Mouse (Mus musculus) liver, embryonic 11.5 days (tissue): ENCODE measurements around the gene Agbl1. TPM values are rescaled to one million over a fixed set of nuclear protein-coding genes. Genes with fewer than 3 reads are reported as not detected.

ENCODE experiments used
- ATAC-seq: fragments of 200-750 bp; cut with Nextera tagmentation; replicated peaks from 2 replicates; pipeline ENCODE4 v1.8.0; 2017; ENCODE audit warnings: moderate number of reproducible peaks, mild to moderate bottlenecking, moderate TSS enrichment, moderate library complexity; ENCODE audit not compliant: low FRiP score
- DNase-seq: peaks from one replicate; pipeline ENCODE4 v3.0.0-alpha.2; 2017; ENCODE audit warnings: low spot score
- H3K27ac ChIP-seq: fragments of 300-500 bp; sonication (generic); 2 replicates; pipeline ENCODE4 v1.5.1; 2014; ENCODE audit warnings: mild to moderate bottlenecking, low read depth, low read length, control low read depth
- H3K27me3 ChIP-seq: fragments of 300-500 bp; sonication (generic); replicated peaks from 2 replicates; pipeline ENCODE4 v1.6.1; 2014; ENCODE audit warnings: low read length, mixed read lengths; ENCODE audit not compliant: control insufficient read depth, insufficient read depth
- H3K36me3 ChIP-seq: fragments of 300-500 bp; sonication (generic); 2 replicates; pipeline ENCODE4 v1.6.1; 2014; ENCODE audit warnings: mild to moderate bottlenecking, low read length, moderate library complexity, mixed read lengths; ENCODE audit not compliant: control insufficient read depth, insufficient read depth
- H3K4me1 ChIP-seq: fragments of 300-500 bp; sonication (generic); replicated peaks from 2 replicates; pipeline ENCODE4 v1.6.1; 2014; ENCODE audit warnings: low read length, mixed read lengths; ENCODE audit not compliant: control insufficient read depth, insufficient read depth
- H3K4me2 ChIP-seq: fragments of 300-500 bp; sonication (generic); 2 replicates; pipeline ENCODE4 v1.6.1; 2014; ENCODE audit warnings: mild to moderate bottlenecking, control low read depth, moderate library complexity
- H3K4me3 ChIP-seq: fragments of 300-500 bp; sonication (generic); 2 replicates; pipeline ENCODE4 v1.5.1; 2014; ENCODE audit warnings: low read depth, low read length, control low read depth
- H3K9ac ChIP-seq: fragments of 300-500 bp; sonication (generic); 2 replicates; pipeline ENCODE4 v1.6.1; 2014; ENCODE audit warnings: low read depth, low read length, control low read depth
- H3K9me3 ChIP-seq: fragments of 300-500 bp; sonication (generic); 2 replicates; pipeline ENCODE4 v1.6.1; 2016; ENCODE audit warnings: low read length, inconsistent platforms, mixed read lengths; ENCODE audit not compliant: control insufficient read depth
- WGBS: fragments of 180-500 bp; shearing (Covaris S2); extraction: QIAGEN DNeasy Blood & Tissue Kit; methylation state at CpG from one replicate; pipeline ENCODE4 v1.1.7; 2014; 5-methylcytosine and 5-hydroxymethylcytosine counted together
- polyA plus RNA-seq: library from polyadenylated mRNA; unstranded; fragments of >200 nt; fragmentation: Nextera tagmentation; extraction: Ambion mirVana; gene quantifications from 2 replicates; pipeline ENCODE4 v1.2.1, GENCODE M21; 2014

The Agbl1 gene
- polyA plus RNA-seq, 1 experiment from 2014 or later = not detected

DNA sequence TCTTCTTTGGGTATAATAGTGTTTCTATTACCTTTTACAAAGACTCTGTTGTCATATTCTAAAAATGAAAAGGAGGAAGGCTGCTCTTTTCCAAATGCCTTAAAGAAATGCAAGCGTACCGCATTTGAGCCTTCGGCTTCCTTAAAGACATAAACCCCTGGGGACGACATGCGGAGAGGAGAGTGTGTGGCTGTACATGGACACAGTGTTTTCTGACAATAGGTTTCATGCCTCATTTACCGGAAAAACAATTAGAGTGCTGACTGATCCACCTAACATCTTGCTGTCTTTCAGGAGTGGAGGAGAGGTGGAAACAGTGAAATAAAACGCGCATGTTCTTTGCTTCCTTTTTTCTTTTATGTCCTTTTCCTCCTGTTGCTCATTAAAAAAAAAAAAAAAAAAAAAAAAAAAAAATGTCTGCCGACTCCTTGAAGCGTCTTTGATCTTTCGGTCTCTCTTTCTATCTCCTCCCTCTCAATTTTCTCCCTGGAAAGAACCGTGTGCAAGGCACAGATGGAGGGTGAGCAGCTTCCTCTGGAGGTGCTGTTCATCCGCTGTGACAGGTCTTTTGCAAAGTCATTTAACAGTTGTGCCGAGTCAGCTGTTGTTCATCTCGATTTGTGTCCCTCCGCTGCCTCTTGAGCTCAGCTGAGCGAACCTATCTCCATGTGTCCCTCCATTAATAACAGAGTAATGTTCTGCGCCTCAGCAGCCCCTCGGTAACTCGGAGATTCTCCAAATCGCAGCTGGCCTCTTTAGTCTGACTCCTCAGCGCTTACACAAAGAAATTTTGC, 659.9 kb downstream of the Agbl1 start:
- WGBS = 78% methylated on average over 22 of the region's 22 CpGs
- ATAC-seq = no peak
- no peak overlapping the region for H3K27ac ChIP-seq
- no peaks in the 10 kb centered on the region for H3K27me3 ChIP-seq
- H3K9me3 ChIP-seq = no peaks in the 10 kb centered on the region
- no peak overlapping the region for H3K4me2 ChIP-seq
- no peak for DNase-seq
- H3K4me3 ChIP-seq = no peak overlapping the region
- no peaks in the 10 kb centered on the region for H3K36me3 ChIP-seq
- H3K9ac ChIP-seq = no peak overlapping the region
- no peaks in the 10 kb centered on the region for H3K4me1 ChIP-seq

DNA sequence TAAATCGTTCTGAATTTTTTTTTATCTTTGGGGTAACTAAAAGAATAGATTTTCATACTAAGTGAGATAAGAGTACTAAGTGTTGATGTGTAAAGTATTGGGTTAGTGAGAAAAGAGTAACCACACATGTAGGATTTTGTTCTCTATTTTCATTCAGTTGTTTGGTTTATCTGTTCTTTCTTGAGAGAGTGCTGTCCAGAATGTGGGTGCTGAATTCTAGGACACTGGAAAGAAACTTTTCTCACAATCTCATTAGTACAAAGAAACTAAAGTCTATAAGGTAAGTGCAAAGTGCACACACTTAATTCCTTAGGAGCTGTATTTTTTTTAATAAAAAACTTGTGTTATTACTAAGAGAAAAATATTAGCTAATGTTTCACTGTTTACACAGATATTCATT, 674.4 kb downstream of the Agbl1 start:
- Histone ChIP-seq H3K4me1 (no peaks in the 10 kb centered on the region), H3K36me3 (no peaks in the 10 kb centered on the region), H3K4me2 (no peak overlapping the region), H3K27me3 (no peaks in the 10 kb centered on the region), H3K27ac (no peak overlapping the region), H3K9ac (no peak overlapping the region), H3K4me3 (no peak overlapping the region), H3K9me3 (no peaks in the 10 kb centered on the region)
- ATAC-seq = no peak
- WGBS = 84% methylated on average over 1 of the region's 1 CpGs
- DNase-seq = no peak

DNA sequence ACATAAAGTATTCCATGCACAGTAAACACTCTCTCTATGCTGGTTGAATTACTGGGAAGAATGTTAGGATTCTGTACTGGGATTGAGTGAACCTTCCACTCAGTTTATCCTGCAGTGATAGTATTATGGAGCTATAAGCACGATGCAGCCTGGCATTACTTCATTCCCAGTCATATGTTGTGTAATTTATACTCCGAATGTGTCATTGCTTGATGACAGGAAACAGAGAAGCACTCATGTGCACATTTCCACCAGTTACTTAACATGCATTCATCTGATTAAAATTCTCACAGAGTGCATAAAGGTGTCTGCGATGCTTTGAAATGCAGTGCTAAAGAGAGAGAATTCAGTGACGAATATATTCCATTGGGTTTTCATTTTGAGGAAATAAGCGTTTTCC, 682.0 kb downstream of the Agbl1 start:
- no peaks in the 10 kb centered on the region for H3K4me1 ChIP-seq
- 82% methylated on average over 5 of the region's 5 CpGs for WGBS
- no peaks in the 10 kb centered on the region for H3K9me3 ChIP-seq
- no peaks in the 10 kb centered on the region for H3K36me3 ChIP-seq
- H3K27ac ChIP-seq = no peak overlapping the region
- H3K9ac ChIP-seq = no peak overlapping the region
- DNase-seq (no peak), ATAC-seq (no peak)
- H3K4me3 ChIP-seq = no peak overlapping the region
- no peak overlapping the region for H3K4me2 ChIP-seq
- H3K27me3 ChIP-seq = no peaks in the 10 kb centered on the region

DNA sequence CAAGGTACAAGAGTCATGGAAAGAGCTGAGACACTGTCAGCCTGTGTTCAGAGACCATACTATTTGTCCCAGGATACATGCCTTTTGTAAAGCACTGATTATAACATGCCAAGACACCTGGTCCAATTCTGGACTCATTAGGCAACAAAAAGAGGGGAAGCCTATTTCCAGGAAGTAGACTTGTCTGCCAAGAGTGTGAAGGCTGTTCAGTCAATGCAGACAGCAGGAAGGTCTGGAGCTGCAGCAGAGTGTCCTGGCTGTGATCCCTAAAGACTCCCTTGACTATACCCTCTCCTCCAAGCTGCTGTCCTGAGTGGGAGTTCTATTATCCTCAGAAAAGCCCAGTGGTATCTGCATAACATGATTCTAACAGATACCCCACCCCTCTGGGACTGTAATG, 689.2 kb downstream of the Agbl1 start:
- DNase-seq (no peak), ATAC-seq (no peak)

GRCm38 (mm10) chr7:76921671-76922070, 692.0 kb downstream of the Agbl1 start:
- Histone ChIP-seq H3K27me3 (no peaks in the 10 kb centered on the region), H3K4me3 (no peak overlapping the region), H3K9me3 (no peaks in the 10 kb centered on the region), H3K4me1 (no peaks in the 10 kb centered on the region), H3K27ac (no peak overlapping the region), H3K9ac (no peak overlapping the region), H3K4me2 (no peak overlapping the region), H3K36me3 (no peaks in the 10 kb centered on the region)
- 57% methylated on average over 2 of the region's 2 CpGs for WGBS
- ATAC-seq = no peak
- DNase-seq = no peak

More for the DNA sequence above, 689.2 kb downstream of the Agbl1 start:
- Histone ChIP-seq H3K27me3 (no peaks in the 10 kb centered on the region), H3K4me3 (no peak overlapping the region), H3K4me1 (no peaks in the 10 kb centered on the region), H3K9ac (no peak overlapping the region), H3K27ac (no peak overlapping the region), H3K4me2 (no peak overlapping the region), H3K36me3 (no peaks in the 10 kb centered on the region), H3K9me3 (no peaks in the 10 kb centered on the region)

GRCm38 (mm10) chr7:76935219-76935618, 705.5 kb downstream of the Agbl1 start:
- H3K9ac ChIP-seq = no peak overlapping the region
- H3K4me2 ChIP-seq = no peak overlapping the region
- H3K36me3 ChIP-seq = no peaks in the 10 kb centered on the region
- no peaks in the 10 kb centered on the region for H3K27me3 ChIP-seq
- no peaks in the 10 kb centered on the region for H3K4me1 ChIP-seq
- H3K9me3 ChIP-seq = no peaks in the 10 kb centered on the region
- ATAC-seq (no peak), DNase-seq (no peak)
- no peak overlapping the region for H3K4me3 ChIP-seq
- no peak overlapping the region for H3K27ac ChIP-seq

- Histone ChIP-seq H3K9me3 (no peaks in the 10 kb centered on the region), H3K4me1 (no peaks in the 10 kb centered on the region), H3K9ac (no peak overlapping the region), H3K27me3 (no peaks in the 10 kb centered on the region), H3K27ac (no peak overlapping the region), H3K4me2 (no peak overlapping the region), H3K4me3 (no peak overlapping the region), H3K36me3 (no peaks in the 10 kb centered on the region)
- ATAC-seq = no peak
- DNase-seq = no peak
These were observed 711.8 kb downstream of the Agbl1 start for GRCm38 (mm10) chr7:76941531-76941930.

DNA sequence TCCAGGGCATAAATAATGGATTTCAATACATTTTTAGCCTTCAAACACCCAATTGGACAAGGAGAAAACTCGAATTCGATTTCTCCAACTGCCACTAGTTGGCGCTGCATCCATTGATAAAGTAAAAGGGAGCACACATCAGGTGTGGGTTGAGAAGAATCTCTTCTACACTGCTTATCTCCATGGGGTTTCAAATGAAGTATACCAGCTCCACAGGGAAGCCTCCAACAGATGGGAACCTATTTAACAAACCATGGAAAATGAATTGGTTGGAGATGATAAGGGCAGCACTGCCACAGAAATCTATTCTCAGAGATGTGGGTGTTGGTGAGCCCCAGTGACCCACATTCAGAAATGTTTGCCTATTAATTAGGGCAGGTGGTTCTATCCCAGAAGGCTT, 741.6 kb downstream of the Agbl1 start:
- H3K4me2 ChIP-seq = no peak overlapping the region
- H3K9ac ChIP-seq = no peak overlapping the region
- H3K9me3 ChIP-seq = no peaks in the 10 kb centered on the region
- 11% methylated on average over 3 of the region's 3 CpGs for WGBS
- no peak overlapping the region for H3K4me3 ChIP-seq
- H3K4me1 ChIP-seq = no peaks in the 10 kb centered on the region
- no peak overlapping the region for H3K27ac ChIP-seq
- DNase-seq = no peak
- no peaks in the 10 kb centered on the region for H3K27me3 ChIP-seq
- ATAC-seq = no peak
- no peaks in the 10 kb centered on the region for H3K36me3 ChIP-seq

GRCm38 (mm10) chr7:77009571-77009970, 779.9 kb downstream of the Agbl1 start:
- Histone ChIP-seq H3K36me3 (no peaks in the 10 kb centered on the region), H3K4me1 (no peaks in the 10 kb centered on the region), H3K9ac (no peak overlapping the region), H3K4me3 (no peak overlapping the region), H3K4me2 (no peak overlapping the region), H3K9me3 (no peaks in the 10 kb centered on the region), H3K27me3 (no peaks in the 10 kb centered on the region), H3K27ac (no peak overlapping the region)
- no peak for ATAC-seq
- 80% methylated on average over 3 of the region's 3 CpGs for WGBS
- no peak for DNase-seq
